Mouse (Mus musculus) limb, embryonic 14.5 days (tissue): ENCODE data around the gene Rpl13a. TPM values are rescaled to one million over a fixed set of nuclear protein-coding genes. Genes with fewer than 3 reads are reported as not detected.

ENCODE experiments used
- ATAC-seq: fragments of 200-750 bp; cut with Nextera tagmentation; 2 replicates; pipeline ENCODE4 v1.8.0; 2017; ENCODE audit warnings: low read depth, moderate number of reproducible peaks, moderate TSS enrichment; ENCODE audit not compliant: low FRiP score
- DNase-seq: peaks from one replicate; pipeline ENCODE4 v3.0.0-alpha.2; 2015; ENCODE audit warnings: low spot score
- H3K27ac ChIP-seq: fragments of 300-500 bp; sonication (generic); replicated peaks from 2 replicates; pipeline ENCODE4 v1.5.1; 2014; ENCODE audit warnings: low read depth, mild to moderate bottlenecking, low read length, moderate library complexity, mixed read lengths
- H3K27me3 ChIP-seq: fragments of 300-500 bp; sonication (generic); 2 replicates; pipeline ENCODE4 v1.6.1; 2014; ENCODE audit warnings: low read length, mixed read lengths; ENCODE audit not compliant: control insufficient read depth, insufficient read depth
- H3K36me3 ChIP-seq: fragments of 300-500 bp; sonication (generic); 2 replicates; pipeline ENCODE4 v1.6.1; 2014; ENCODE audit warnings: mild to moderate bottlenecking, low read length, moderate library complexity, mixed read lengths; ENCODE audit not compliant: control insufficient read depth, insufficient read depth
- H3K4me1 ChIP-seq: fragments of 300-500 bp; sonication (generic); 2 replicates; pipeline ENCODE4 v1.6.1; 2014; ENCODE audit warnings: antibody characterized with exemption, low read length, mixed read lengths; ENCODE audit not compliant: control insufficient read depth, insufficient read depth
- H3K4me2 ChIP-seq: fragments of 300-500 bp; sonication (generic); replicated peaks from 2 replicates; pipeline ENCODE4 v1.6.1; 2014; ENCODE audit warnings: low read depth, mild to moderate bottlenecking, low read length, moderate library complexity; ENCODE audit not compliant: severe bottlenecking
- H3K4me3 ChIP-seq: fragments of 300-500 bp; sonication (generic); replicated peaks from 2 replicates; pipeline ENCODE4 v1.5.1; 2014; ENCODE audit warnings: low read length
- H3K9ac ChIP-seq: fragments of 300-500 bp; sonication (generic); 2 replicates; pipeline ENCODE4 v1.6.1; 2014; ENCODE audit warnings: mild to moderate bottlenecking, low read depth, low read length, moderate library complexity; ENCODE audit not compliant: severe bottlenecking
- H3K9me3 ChIP-seq: fragments of 300-500 bp; sonication (generic); 2 replicates; pipeline ENCODE4 v1.6.1; 2016; ENCODE audit warnings: low read length; ENCODE audit not compliant: control insufficient read depth
- POLR2A ChIP-seq: fragments of 200-500 bp; IDR thresholded peaks from 2 replicates; pipeline ENCODE4 v1.8.0; 2012; ENCODE audit warnings: inconsistent platforms, mild to moderate bottlenecking, moderate library complexity, borderline replicate concordance; ENCODE audit not compliant: insufficient read depth, insufficient read length; ENCODE audit errors: extremely low read depth
- WGBS: fragments of 180-500 bp; shearing (Covaris S2); extraction: QIAGEN DNeasy Blood & Tissue Kit; methylation state at CpG from one replicate; pipeline ENCODE4 v1.1.7; 2014; 5-methylcytosine and 5-hydroxymethylcytosine counted together
- polyA plus RNA-seq, 2 experiments: library from polyadenylated mRNA; depleted of rRNA in 1 of 2; stranded (reverse) in 1 of 2; unstranded in 1 of 2; fragments of >200 nt; fragmentation: Nextera tagmentation in 1 of 2; extraction: Ambion mirVana in 1 of 2; gene quantifications; 2 replicates each; pipeline versions ENCODE4 v1.2.1 to v1.2.3; 2012 to 2014

The Rpl13a gene
- polyA plus RNA-seq, 2 experiments: 1,777 to 3,912 TPM

DNA sequence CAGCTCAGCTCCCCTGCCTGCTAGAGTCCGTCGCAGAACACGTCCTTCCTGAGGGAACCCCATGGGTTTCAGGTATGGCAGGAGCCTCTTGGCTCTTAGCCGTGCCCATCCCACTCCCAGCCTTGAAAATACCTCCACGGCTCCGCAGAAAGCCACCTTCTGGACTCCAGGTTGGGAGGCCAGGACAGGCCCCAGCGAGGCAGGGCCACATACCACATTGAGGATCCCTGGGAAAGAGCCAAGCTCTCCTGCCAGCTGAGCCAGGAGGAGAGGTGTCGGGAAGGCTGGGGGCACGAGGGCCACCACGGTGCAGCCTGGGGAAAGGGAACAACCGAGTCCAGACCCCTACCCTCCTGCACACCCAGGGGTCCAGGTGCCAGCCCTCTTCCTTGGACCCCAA, 18.7 kb upstream of the Rpl13a start:
- WGBS: 92% methylated on average over 11 of the region's 11 CpGs
- H3K4me1 ChIP-seq: peaks cover 3% of the 10 kb centered on the region; the same call in 1 of the 2 replicates
- no peak for ATAC-seq
- no peaks in the 10 kb centered on the region for H3K9me3 ChIP-seq
- H3K4me3 ChIP-seq: no peak overlapping the region
- peaks cover 64% of the 10 kb centered on the region for H3K36me3 ChIP-seq
- H3K9ac ChIP-seq: no peak overlapping the region
- H3K4me2 ChIP-seq: no peak overlapping the region
- no peak for TF ChIP-seq POLR2A
- H3K27me3 ChIP-seq: no peaks in the 10 kb centered on the region
- DNase-seq: no peak
- H3K27ac ChIP-seq: no peak overlapping the region

DNA sequence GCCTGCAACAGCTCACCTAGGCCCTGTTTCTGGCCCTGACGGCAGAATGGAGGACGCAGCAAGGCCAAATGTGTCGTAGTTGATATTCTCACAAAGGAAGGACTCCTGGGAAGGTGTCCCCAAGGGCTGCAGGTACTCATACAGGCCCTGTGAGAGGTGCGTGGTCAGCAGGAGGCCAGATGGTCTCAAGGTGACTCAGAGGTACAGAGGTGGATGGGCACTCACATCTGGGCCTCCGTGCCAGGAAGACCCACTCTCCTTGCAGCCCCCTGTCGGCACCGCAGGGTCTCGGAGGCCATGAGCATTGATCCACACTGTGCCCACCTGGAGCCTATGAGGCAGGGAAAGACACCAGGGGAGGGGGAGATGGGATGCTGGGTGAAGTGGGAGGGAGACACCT, 16.9 kb upstream of the Rpl13a start:
- Histone ChIP-seq H3K4me3 (no peak overlapping the region), H3K27me3 (no peaks in the 10 kb centered on the region), H3K4me1 (no peaks in the 10 kb centered on the region), H3K9ac (no peak overlapping the region), H3K4me2 (no peak overlapping the region), H3K27ac (no peak overlapping the region), H3K36me3 (peaks cover 71% of the 10 kb centered on the region), H3K9me3 (no peaks in the 10 kb centered on the region)
- ATAC-seq: no peak
- WGBS: 95% methylated on average over 8 of the region's 8 CpGs
- no peak for TF ChIP-seq POLR2A
- no peak for DNase-seq

DNA sequence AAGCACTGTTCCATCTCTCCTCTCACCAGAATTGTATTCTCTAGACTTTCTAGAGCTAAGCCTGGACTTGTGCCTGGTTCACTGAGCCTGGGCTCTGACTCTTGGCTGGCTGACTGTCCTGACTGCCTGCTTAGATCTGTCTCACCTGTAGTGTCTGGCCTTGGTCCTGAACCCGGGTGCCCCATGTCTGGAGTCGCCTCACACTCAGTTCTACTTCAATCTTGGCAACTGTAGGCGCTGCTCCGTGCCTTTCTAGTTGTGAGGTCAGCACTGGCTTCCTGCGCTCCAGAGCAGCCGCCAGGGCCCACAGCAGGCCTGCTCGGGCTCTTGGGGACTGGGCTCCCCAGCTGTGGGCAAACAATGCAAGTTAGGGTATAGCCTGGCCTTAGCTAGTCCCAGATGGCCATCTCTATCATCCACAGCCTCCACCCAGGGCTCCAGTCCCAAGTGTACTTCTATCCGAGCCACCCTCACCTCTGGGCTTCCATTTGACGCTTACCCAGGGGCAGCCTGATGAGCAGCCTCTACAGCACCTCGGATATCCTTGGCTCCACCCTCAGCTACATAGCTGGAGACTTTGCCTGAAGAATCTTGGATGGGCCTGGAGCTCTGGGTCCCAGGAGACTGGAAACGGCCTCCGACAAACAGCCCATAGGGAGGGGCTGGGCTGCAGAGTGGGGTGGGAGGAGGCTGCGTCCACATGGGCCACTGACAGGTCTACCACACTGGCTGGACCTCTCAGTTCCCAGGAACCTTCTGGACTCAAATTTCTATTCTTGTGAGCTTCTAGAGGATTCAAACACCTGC, 16.0 kb upstream of the Rpl13a start:
- no peak for ATAC-seq

DNA sequence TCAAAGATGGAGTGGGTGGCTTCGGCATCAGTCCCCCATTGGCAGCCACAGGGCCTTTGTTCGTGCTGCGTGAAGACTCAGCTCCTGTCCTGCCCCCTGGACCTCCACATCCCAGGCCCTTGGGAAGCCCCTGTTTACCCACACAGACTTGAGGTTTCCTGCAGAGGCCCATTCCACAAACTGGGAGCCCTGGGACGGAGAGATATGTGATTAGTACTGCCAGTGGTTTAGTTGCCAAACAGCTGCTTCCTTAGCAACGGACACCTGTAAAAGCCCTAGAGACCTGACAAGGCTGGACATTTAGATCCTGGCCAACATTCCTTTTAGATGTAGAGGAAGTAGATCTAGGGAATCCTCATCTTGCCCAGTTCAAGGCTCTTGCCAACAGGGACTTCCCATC, 13.4 kb upstream of the Rpl13a start:
- 82% methylated on average over 5 of the region's 5 CpGs for WGBS
- Histone ChIP-seq H3K4me1 (no peaks in the 10 kb centered on the region), H3K36me3 (peaks cover 50% of the 10 kb centered on the region), H3K9me3 (no peaks in the 10 kb centered on the region), H3K27me3 (no peaks in the 10 kb centered on the region), H3K9ac (0 out of 2 replicates have a peak overlapping the region, but pooled peaks have one; percentile 16), H3K27ac (no peak overlapping the region), H3K4me3 (no peak overlapping the region), H3K4me2 (no peak overlapping the region)
- DNase-seq (no peak), ATAC-seq (no peak)
- TF ChIP-seq POLR2A: no peak

More for the DNA sequence above, 16.0 kb upstream of the Rpl13a start:
- WGBS: 86% methylated on average over 13 of the region's 13 CpGs
- no peaks in the 10 kb centered on the region for H3K4me1 ChIP-seq
- H3K9ac ChIP-seq: no peak overlapping the region
- no peak overlapping the region for H3K4me3 ChIP-seq
- H3K4me2 ChIP-seq: no peak overlapping the region
- H3K27ac ChIP-seq: no peak overlapping the region
- H3K36me3 ChIP-seq: peaks cover 71% of the 10 kb centered on the region
- TF ChIP-seq POLR2A: no peak
- no peak for DNase-seq
- no peaks in the 10 kb centered on the region for H3K27me3 ChIP-seq
- no peaks in the 10 kb centered on the region for H3K9me3 ChIP-seq

DNA sequence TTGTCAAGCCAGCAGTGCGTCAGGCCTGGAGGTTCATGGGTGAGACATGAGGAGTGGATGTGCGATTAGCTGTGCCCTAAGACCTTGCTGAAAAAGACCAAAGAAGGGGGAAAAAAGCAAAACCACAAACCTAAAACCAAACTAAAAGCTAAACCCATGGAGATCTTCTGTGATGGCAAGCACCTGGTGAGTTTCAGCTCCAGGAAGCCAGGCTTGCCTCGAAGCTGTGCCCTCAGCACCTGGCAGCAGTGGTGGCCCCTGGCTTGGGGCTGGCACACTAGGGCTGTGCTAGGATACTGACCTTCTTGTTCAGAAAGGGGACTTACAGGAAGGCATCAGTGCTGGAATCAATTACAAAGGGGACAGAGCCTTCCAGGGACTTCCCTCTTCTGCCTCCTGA, 12.8 kb upstream of the Rpl13a start:
- peak overlapping the region; percentile 16; the same call in 1 of the 2 replicates for H3K9ac ChIP-seq
- WGBS: 93% methylated on average over 3 of the region's 3 CpGs
- H3K4me1 ChIP-seq: no peaks in the 10 kb centered on the region
- DNase-seq (no peak), ATAC-seq (no peak)
- no peak overlapping the region for H3K27ac ChIP-seq
- no peaks in the 10 kb centered on the region for H3K27me3 ChIP-seq
- no peak for TF ChIP-seq POLR2A
- H3K36me3 ChIP-seq: peaks cover 44% of the 10 kb centered on the region
- no peaks in the 10 kb centered on the region for H3K9me3 ChIP-seq
- no peak overlapping the region for H3K4me3 ChIP-seq
- H3K4me2 ChIP-seq: no peak overlapping the region
